Mouse (Mus musculus) urinary bladder, adult 18-20 months (tissue): ENCODE data around the gene Cdkn2b.

ENCODE experiments used
- DNase-seq, 2 experiments: peaks; one replicate each; pipeline ENCODE4 v3.0.0; 2022; ENCODE audit warnings: low spot score in 2 of 2, mixed read lengths in 2 of 2

The Cdkn2b gene

GRCm38 (mm10) chr4:89293516-89293915 is 17.3 kb downstream of the Cdkn2b start:
- no peak for DNase-seq

- no peak for DNase-seq
Observed at GRCm38 (mm10) chr4:89289028-89289427, 21.8 kb downstream of the Cdkn2b start.

- DNase-seq, result no peak
Observed at GRCm38 (mm10) chr4:89286566-89286965, 24.3 kb downstream of the Cdkn2b start.

- DNase-seq, result no peak
Observed at GRCm38 (mm10) chr4:89285688-89286087, 25.2 kb downstream of the Cdkn2b start.

- DNase-seq, result no peak
Observed at GRCm38 (mm10) chr4:89282661-89283060, 28.2 kb downstream of the Cdkn2b start.

GRCm38 (mm10) chr4:89282036-89282566 is 28.7 kb downstream of the Cdkn2b start:
- no peak for DNase-seq

GRCm38 (mm10) chr4:89281236-89281635 is 29.6 kb downstream of the Cdkn2b start:
- no peak for DNase-seq

GRCm38 (mm10) chr4:89279641-89280040 is 31.2 kb downstream of the Cdkn2b start:
- DNase-seq, result no peak

- no peak for DNase-seq
Observed at GRCm38 (mm10) chr4:89277381-89277940, 33.4 kb downstream of the Cdkn2b start.

GRCm38 (mm10) chr4:89276669-89277219 is 34.1 kb downstream of the Cdkn2b start:
- no peak for DNase-seq

GRCm38 (mm10) chr4:89275811-89276584 is 34.8 kb downstream of the Cdkn2b start:
- DNase-seq, result no peak

GRCm38 (mm10) chr4:89274829-89275548 is 35.9 kb downstream of the Cdkn2b start:
- no peak for DNase-seq

GRCm38 (mm10) chr4:89274006-89274405 is 36.8 kb downstream of the Cdkn2b start:
- DNase-seq, result no peak

GRCm38 (mm10) chr4:89273585-89273984 is 37.3 kb downstream of the Cdkn2b start:
- no peak for DNase-seq

GRCm38 (mm10) chr4:89272961-89273540 is 37.8 kb downstream of the Cdkn2b start:
- no peak for DNase-seq

GRCm38 (mm10) chr4:89272101-89272718 is 38.6 kb downstream of the Cdkn2b start:
- DNase-seq, result no peak

GRCm38 (mm10) chr4:89257768-89258167 is 53.1 kb downstream of the Cdkn2b start:
- DNase-seq, result no peak
